Mouse (Mus musculus) liver, adult 2 months (tissue): ENCODE measurements around the gene Pigyl.

ENCODE experiments used
- CTCF ChIP-seq: fragments of 200-500 bp; IDR thresholded peaks from 2 replicates; pipeline ENCODE4 v1.5.1; 2011; ENCODE audit warnings: low read depth, low read length, control low read depth
- POLR2A ChIP-seq: fragments of 200-500 bp; IDR thresholded peaks from 2 replicates; pipeline ENCODE4 v1.6.1; 2011; ENCODE audit warnings: low read length, control low read depth; ENCODE audit not compliant: insufficient read depth; ENCODE audit errors: extremely low read depth

GRCm38 (mm10) chr9:22116086-22116485 lies 40.6 kb upstream of the Pigyl start:
- TF ChIP-seq CTCF (no peak), POLR2A (no peak)
